Mouse (Mus musculus): ENCODE results near the gene Vangl2.

DNA sequence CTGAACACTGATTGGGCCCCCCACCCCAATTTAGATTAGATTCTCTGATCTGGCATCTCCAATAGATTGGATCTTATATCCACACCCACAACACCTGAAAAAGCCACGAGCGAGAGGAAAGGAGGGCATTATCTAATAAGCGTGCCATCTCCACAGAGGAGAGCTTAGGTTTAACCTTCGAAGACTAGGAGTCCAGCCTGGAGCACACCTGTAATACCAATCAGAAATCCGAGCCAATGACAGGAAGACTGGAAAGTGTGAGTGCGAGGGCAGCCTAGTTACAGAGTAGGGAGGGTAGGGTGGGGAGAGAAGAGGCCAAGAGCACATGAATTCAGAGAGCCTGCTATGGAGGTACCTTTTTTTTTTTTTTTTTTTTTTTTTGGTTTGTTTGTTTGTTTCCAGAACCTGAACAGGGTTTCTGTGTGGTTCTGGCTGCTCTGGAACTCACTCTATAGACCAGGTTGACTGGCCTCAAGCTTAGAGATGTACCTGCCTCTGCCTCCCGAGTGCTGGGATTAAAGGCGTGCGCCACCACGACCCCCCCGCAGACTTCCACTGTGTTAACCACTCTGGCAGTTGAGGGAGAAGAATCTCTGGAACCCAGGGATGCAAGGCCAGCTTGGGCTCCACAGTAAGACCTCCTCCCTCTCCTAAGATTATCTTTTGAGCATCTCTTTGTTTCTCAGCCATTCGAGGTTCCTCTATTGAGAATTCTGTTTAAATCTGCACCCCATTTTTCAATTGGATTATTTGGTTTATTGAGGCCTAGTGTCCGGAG, 29.2 kb downstream of the Vangl2 start:
- TF ChIP-seq HCFC1 (IDR thresholded peaks at IDR 0.05; ENCODE audit: borderline replicate concordance, insufficient read depth, low read length): no peak
- TF ChIP-seq CHD2 (IDR thresholded peaks at IDR 0.05; ENCODE audit: low read depth, low read length): no peak
- TF ChIP-seq ZC3H11A (IDR thresholded peaks at IDR 0.05; ENCODE audit: borderline replicate concordance, low read depth, low read length): no peak
- TF ChIP-seq ZNF384 (IDR thresholded peaks at IDR 0.05; ENCODE audit: low read depth, low read length): no peak
- no peak for TF ChIP-seq MAFK (IDR thresholded peaks at IDR 0.05; ENCODE audit: insufficient read depth, low read depth, low read length)
